Mouse (Mus musculus): ENCODE data around the gene Klhl29.

Gene Klhl29

DNA sequence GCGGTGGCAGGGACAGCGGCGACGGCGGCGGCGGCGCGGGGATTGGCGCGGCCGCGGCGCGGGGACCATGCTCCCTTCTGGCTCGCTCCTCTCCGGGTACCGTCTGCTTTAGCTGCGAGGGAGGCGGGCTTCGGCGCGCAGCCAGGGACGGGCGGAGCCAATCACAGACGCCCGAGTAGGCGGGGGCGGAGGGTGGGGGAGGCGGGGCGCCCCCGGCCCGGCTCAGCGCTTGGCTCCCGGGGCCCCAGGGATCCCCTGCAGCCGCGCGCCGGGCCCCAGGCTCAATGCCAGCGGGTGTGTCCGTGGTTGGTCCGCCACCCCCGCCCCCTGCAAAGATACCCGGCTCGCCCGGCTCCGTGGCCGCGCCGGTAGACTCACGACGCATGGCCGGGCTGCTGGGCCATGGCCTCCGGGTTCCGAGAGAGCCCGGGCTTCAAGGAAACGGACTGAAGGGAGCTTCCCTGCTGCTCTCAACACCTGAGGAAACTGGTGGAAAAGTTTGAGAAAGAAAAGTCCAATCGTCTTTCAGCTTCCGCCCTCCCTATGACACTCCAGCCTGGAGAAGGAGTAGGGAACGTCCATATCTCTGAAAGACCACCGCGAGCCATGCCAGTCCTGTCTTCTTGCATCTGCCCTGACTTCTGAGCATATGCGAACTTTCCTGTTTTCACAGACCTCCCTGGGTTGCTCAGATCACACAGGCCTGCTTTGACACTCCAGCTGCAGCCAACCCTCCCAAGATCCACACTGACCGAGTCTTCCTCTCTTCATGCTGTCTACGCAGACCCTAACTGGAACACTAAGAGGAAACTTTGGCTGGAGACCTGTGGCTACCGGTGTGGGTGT is at the start of gene Klhl29:
Gene Klhl29, minus strand, starts transcription at position 67 of the 846 bp plus-strand sequence.
- no peak for DNase-seq (ENCODE audit: extremely low spot score, low read depth, low spot score)

DNA sequence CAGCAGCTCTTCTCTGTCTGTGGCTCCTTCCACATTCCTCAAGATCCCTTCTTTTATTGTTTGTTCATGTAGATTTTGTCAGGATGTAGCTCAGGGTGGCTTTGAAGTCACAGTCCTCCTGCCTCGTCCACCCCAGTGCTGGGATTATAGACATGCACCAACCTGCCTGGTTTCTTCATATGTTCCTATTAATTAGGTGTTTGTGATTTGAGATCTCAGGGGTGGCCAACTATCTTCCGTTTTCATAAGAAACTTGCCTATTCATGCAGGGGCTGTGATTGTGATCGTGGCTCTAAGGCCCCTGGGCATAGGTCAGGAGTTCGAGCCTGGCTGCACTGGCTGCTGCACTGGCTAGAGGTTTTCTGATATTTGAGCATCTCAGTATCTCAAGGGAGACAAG is 49.8 kb upstream of the Klhl29 start:
- DNase-seq (ENCODE audit: extremely low spot score, low read depth, low spot score): no peak

DNA sequence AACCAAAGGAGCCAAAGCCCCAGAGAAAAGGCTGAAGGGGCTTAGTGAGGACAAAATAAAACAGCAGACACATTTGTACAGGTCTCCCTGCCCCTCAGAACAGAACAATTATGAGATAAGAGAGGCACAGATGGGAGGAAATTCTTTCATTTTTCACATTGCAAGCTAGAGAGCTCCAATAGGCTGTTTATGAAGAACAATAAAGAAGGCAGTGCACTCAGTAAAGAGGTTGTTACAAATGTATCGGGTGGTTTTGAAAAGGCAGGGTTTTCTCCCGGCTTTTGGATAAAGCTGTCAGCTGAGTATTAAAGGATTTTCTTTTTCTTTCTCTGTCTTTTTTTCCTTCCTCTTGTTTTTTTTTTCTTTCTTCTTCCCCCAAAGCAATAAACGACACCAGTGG is 40.3 kb upstream of the Klhl29 start:
- no peak for DNase-seq (ENCODE audit: extremely low spot score, low read depth, low spot score)

DNA sequence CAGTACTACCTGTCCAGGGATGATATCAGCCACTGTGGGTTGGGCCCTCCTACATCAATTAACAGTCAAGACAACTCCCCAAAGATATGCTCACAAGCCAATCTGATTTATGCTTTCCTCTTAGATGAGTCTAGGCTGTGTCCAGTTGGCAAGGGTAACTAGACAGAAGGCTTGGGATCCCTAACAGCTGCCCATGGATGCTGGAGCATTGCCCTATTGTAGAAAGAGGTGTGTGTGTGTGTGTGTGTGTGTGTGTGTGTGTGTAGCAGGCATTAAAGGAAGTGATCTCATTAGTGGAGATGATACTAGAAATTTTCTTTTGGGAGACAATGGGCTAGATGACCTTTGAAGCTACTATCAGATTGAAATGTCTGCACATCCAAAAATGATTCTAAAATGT is 38.5 kb upstream of the Klhl29 start:
- no peak for DNase-seq (ENCODE audit: extremely low spot score, low read depth, low spot score)

DNA sequence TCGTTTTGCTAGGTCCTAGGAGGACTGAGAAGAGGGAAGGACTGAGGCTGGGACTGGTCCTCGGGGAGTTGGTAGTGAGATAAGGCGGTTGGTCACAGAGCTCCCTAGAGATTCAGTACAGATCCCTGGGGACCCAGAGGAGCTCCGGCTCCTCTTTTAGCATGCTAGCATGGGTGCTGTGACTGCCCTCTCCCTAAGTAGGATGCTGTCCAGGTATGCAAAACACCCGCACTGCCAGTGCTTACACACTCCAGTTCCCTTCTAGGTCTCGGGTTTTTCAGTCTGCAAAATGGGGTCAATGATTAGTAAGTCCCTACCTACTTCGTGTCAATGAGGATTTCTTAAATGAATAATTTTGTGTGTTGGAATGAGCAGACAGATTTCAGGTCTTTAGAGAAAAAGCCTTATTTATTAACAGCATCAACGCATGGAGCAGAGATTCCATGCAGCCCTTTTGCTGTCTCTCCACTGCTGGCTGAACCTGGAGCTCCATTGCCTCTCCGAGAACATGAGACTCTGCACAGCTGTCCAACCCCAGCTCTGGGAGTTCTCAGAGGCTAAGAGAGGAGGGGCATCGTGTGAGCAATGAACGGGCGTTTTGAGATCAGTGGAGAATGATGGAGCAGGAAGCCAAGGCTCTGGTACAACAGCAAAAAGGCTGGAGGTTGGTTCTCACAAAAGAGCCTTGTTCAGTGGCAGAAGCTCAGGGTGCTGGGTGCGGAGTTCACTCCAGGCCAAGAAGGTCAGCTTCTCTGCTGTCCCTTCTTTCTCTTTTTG is 36.5 kb upstream of the Klhl29 start:
- no peak for DNase-seq (ENCODE audit: extremely low spot score, low read depth, low spot score)

DNA sequence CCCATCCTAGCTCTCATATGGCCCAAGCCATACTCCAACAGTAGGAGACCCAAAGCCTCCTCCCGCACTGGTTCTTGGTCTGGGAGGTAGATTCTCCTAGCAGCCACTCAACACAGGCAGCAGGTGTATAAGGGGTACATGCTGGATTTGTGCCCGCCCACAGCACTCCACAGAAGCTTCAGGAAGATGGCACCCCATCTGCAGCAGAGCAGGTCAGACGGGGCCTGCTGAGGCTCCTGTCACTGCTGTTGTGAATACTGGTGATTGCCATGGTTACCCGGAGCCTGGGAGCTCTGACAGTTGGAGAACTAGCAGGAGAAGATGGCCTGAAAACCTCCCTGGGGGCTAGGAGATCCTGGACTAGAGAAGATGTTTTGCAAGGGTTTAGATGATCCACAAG is 35.9 kb upstream of the Klhl29 start:
- no peak for DNase-seq (ENCODE audit: extremely low spot score, low read depth, low spot score)

DNA sequence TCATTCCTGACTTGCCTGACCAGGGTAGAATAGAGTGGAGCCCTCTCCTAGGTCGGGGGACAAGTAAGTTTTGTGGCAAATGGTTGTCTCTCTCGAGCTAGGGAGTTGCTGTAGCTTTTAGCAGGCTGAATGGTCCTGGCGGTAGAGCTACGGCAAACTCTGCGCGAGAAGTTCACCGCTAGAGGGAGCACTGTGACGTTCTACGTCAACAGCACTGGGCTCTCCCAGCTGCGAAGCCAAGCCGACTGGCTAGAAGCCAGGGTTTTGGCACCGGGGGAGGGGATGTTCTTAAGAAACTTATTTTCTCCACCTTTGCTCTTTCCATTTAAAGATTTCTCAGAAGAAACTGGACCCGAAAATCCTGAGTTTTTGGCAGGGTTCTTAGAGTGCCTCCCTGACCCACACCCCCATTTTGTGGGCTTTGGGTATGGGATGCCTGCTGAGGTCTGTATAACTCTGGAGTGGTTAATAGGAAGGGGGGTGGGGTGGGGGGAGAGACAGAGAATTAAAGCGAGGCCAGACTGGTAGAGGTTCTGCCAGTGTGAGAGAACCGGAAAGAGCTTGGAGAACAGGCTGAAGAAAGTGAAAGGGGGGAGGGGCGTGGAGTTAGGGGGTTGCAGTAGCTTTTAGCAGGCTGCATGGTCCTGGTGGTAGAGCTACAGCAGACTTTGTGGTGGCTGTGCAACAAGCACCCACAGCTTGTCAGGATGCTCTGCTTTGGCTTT is 35.1 kb upstream of the Klhl29 start:
- DNase-seq (ENCODE audit: extremely low spot score, low read depth, low spot score): peak; percentile 91

DNA sequence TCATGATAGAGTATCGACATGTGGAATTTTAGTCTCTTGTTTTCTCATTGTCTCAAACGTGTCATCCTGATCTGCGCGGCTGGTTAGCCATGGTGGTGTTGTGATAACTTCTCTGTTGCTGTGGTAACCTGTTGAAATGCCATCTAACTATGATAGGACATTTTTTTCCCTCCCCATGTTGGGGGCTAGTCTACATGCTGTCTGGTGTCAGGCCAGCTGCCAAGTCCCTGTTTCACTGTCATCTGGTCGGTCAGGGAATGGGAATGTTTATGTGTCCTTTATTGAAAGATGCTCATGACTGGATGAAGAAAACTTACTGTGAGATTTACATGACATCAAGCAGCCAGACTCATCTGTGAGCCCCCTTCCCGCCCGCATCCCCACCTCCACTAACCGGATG is 31.7 kb upstream of the Klhl29 start:
- DNase-seq (ENCODE audit: extremely low spot score, low read depth, low spot score): no peak

DNA sequence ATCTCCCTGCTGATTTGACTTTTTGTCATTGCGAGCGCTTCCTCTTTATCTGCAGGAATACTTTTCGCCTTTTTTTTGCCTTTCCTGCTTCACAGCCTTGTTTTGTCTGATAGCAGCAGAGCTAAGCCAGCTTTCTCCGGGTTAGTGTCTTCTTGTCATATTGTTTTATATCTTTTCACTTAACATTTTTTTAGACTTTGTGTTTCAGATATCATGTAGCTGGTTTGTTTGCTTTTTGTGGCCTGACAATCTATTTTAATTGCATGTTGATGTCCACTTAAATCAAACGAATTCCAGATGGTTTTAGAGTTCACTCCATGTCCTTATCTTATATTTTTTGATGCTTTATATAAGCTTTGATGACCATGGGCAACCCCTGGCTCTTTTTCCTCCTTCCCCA is 21.9 kb upstream of the Klhl29 start:
- DNase-seq (ENCODE audit: extremely low spot score, low read depth, low spot score): no peak

DNA sequence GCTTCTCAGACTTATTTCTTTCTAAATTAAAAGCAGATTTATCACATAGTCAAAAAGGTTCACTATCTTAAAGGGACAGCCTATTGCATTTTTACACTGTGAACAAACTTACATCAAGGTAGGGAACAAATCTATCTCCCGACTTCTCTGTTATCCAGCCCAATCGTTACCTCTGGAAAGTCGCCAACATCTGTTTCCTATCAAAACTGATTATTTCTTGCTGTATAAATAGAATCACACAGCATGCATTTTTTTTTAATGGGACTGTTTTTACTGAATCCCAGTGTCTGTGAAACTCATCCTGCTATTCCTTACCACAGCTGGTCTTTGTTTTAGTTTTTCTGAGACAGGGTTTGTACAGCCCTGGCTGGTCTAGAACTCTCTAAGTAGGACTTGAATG is 19.7 kb upstream of the Klhl29 start:
- DNase-seq (ENCODE audit: extremely low spot score, low read depth, low spot score): no peak

DNA sequence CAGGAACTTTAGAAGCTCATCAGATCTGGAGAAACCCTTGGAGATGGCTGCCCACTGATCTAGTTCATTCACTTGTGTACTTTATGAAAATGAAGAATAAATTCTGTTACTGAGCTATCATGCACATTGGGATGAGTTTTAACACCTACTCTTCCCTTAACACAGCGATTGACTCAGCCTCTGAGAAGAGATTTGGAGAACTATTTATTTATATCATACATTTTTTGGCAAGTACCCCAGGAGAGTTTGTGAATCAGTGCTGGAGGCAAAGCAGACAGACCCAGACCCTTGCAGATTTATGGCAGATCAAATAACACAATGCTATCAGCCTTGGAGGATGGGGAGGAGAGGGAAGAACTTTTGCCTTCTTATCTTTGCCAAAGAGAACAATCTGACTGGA is 11.6 kb upstream of the Klhl29 start:
- no peak for DNase-seq (ENCODE audit: extremely low spot score, low read depth, low spot score)

DNA sequence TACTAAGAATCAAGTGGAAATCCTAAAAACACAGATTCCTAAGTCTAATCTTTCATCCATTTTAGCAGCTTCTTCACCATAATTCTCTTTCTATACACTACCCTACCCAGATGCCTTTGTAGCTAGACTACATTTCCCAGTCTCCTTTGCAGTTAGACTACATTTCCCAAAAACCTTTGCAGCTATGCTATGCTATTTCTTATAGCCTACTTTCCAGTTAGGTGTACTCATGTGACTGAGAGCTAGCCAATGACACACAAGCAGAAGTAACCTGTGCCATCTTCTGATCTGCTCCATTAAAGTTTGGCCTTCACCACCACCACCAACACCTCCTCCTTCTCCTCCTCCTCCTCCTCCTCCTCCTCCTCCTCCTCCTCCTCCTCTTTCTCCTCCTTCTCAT is 11.2 kb upstream of the Klhl29 start:
- no peak for DNase-seq (ENCODE audit: extremely low spot score, low read depth, low spot score)

DNA sequence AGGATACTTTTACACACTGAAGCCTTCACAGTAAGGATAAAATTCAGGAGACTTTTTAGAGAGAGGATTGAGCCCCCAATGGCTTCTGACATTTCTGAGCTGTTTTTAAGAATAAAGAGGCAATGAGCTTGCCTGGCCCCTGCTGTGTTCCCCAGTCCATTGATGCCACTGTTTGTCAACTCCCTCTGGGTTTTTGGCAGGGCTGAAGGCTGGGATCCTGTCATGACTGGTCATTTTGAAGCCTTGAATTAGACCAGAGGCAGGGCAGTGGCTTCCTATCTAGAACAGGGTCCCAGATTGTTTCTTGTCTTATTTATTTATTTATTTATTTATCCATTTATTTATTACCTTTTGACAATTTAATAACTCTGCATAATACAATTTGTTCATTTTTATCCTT is 6.2 kb upstream of the Klhl29 start:
- no peak for DNase-seq (ENCODE audit: extremely low spot score, low read depth, low spot score)

DNA sequence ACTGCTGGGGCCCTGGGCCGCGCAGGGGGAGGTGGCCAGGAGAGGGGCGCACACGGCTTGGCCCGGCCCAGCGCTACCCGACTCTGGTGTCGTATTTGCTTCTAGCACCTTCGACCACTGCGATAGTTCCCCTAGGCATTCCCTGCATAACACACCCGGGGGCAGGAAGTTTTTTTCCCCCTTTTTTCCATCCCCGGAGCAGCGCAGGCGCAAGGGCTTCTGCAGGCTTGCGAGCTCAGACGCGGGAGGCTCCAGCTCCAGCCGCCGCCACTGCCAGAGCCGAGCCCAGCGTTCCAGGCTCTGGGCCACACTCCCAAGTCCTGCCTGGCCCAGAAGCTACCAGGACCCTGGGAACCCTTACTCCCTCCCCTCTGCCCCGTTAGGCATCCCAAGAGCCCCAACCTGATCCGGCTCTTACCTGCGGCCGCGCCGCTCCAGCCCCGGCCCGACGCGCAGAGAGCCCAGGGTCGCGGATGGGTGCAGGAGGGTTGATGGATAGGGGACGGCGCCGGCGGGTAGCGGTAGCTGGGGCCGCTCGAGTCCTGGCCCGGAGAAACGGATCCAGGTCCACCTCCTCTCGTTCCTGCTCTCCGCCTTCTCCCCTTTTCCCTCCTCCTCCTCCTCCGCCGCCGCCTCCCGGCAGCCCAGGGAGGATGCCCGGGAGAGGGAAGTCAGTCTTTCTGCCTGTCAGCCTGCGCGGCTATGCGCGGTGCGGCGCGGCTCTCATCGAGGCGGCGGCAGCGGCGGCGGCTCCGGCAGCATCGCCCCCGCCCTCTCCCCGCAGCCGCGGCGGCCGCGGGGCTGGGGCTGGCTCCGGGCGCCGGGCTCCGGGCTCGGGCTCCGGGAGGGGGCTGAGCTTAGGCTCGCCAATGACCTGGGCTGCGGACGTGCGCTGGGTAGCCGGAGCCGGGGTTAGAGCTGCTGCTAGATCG is 532 bp downstream of the Klhl29 start:
- no peak for DNase-seq (ENCODE audit: extremely low spot score, low read depth, low spot score)

DNA sequence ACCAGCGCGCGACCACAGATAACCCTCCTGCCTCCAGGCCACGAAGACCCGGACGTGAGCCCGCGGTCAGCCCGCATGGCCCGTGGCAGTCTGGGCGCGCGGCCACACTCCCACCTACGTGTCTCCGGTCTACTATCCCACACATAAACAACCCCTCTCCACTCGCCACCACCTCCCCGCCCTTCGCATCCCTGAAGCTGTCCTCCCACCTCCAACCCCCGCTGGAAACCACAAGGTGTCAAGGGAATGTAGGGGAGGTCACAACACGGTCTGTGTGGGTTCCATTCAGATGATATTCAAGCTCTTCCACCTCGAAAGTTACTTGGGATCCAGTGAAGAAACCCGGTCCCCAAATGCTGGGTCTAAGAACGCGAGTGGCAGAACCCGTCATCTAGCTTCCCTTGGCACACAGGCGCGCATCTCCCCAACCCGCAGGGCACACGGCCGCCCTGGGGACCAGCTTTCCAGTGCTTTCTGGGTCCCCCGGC is 1.2 kb downstream of the Klhl29 start:
- DNase-seq (ENCODE audit: extremely low spot score, low read depth, low spot score): no peak

DNA sequence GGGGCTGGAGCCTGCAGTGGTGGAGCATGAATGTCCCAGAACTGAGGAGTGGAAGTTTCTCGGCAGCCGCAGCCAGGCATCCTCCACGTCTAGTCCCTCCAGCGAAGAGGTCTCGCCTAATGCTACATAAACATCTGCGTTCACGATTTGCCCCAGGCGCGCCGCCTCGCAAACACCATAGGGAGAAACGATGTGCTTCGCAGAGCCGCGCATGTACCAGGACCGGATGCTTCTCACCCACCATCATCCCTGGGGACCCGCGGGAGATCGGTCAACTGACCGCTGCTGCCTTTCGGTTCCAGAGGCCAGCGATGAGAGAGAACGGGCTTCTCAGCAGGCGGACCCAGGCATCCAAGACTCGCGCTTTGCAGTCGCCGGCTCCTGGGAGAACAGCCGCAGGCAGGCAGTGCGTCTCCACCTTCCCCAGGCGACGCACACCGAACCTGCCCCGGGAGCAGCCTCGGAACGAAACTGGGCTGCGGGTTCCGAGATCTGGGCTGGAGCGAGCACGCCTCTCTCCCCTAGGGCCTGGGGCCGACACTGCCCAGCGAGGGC is 1.8 kb downstream of the Klhl29 start:
- no peak for DNase-seq (ENCODE audit: extremely low spot score, low read depth, low spot score)

DNA sequence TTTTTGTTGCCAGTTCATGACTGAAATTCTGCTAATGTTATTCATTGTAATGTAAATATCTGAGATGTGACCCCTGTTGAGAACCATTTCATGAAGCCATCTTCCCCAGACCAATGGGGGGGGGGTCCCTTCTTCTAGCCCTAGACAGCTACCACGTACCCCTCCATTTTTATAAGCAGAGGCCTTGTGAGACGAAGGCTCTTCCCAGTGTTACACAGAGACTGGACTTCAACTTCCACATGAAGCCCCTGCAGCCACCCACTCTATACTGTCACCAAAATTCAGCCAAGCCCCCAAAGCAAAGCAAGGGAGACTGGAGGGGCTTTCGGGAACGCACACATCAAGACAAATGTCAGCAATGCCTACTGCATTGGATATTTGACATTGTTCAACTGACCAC is 6.1 kb downstream of the Klhl29 start:
- DNase-seq (ENCODE audit: extremely low spot score, low read depth, low spot score): no peak

DNA sequence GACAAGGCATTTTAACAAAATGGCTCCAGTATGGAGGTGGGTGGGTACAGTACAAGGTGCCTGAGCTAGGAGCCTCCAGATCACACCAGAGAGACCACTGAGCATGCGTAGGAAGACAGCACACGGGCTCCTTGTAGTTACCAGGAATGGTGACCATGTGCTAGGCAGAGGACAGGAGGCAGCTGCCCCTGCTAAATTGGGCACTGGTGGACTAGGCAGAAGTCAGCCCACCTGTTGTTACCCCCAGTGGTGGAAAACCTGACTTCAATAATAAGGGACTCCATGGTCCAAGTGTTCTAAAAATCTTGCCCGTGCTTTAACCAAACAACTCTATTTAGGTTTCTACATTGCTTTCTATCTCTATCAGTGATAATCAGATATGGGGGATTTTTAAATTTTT is 10.6 kb downstream of the Klhl29 start:
- DNase-seq (ENCODE audit: extremely low spot score, low read depth, low spot score): no peak

DNA sequence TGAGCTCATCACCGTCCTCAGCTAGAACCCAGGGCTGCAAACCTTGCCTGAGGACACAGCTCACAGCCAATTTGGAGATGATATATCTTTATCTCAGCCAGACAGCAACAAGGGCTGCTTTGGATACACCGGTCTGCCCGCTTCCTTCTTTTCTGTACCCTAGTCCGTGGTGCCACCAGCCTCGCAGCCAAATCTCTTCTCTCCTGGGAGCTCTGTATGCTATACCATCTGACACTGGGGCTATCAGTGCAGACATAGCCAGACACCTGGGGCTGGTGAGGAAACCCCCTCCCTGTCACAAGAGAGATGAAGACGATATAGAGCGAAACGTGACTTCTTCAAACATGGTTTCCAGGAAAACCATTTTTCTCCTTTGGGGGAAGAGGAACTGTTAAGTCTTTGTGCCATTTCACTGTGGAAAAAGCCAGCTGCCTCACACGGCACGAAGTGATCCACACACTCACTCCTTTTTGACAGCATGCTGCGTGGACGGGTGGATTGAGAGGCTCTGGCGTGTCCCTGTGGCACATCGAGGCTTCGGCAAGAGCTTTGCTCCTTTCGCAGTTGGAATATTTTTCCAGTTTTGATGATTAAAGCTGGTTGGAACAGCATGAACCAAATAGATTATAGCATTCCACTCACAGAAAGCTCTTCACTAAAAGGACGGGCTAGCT is 11.4 kb downstream of the Klhl29 start:
- DNase-seq (ENCODE audit: extremely low spot score, low read depth, low spot score): no peak

DNA sequence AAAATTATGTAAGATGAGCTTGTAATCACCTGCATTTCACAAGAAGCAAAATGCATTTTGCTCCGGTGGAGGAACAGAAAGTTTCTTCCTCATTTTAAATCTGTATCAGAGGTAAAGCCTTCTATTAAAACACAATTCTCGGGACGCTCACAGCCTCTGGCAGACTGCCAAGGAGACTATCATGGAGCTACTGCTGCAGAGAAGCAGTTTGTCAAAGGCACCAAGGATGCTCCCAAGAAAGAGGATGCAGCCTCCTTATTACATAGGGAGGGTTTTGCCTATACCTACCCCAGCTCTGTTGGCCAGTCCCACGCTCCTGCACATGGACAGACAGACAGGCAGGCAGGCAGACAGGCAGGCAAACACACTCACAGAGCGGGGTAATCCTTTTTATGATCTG is 16.4 kb downstream of the Klhl29 start:
- DNase-seq (ENCODE audit: extremely low spot score, low read depth, low spot score): no peak

Data from hindlimb bud, embryonic 11.5 days (tissue).